Mouse (Mus musculus) lung, postnatal 25 days (tissue): Measurements from ENCODE around the gene Hoxc6.

ENCODE experiments used
- DNase-seq: peaks from one replicate; pipeline ENCODE4 v3.0.0; 2022; ENCODE audit warnings: low spot score

Hoxc6 gene

GRCm38 (mm10) chr15:102997939-102998355 is at the start of gene Hoxc6:
Gene Hoxc6 (plus strand): TSS chr15:102998257.
- DNase-seq, result no peak

DNA sequence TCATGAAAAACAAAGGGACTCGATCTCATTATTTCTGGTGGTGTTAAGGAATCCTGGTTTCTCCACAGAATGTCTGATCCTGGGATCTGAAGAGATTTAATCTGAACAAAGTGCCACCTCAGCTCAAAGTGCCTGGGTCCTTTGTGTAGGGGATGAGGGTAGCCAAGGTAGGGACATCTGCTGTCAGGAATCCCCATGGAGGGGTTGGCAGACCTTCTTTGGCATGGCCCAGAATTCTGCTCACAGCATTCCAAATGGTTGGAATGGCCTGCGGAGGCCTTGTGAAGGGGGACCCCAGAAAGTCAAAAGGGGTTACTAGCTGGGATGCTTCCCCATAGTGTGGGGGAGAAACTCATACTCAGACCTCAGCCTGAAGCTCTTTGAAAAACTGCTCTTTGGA is 49.2 kb upstream of the Hoxc6 start:
- DNase-seq, result no peak

DNA sequence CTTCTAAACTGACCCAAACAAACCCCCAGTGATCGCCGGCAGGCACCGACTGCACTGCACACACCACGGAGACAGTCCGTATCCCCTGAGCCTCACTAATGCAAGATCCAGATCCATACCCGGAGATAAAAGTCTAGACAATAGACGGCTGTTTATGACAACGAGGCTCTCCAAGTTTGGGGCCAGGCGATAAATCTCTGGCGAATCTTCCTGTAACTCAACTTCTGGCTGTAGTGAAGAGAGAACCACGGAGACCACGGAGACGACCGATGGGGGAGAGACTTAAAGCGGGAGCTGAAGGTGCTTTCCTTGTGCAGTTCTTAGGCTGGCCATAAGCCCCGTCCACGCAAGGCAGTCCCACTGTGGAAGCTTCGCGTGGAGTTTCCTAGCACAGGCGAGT is 48.4 kb upstream of the Hoxc6 start:
- no peak for DNase-seq

DNA sequence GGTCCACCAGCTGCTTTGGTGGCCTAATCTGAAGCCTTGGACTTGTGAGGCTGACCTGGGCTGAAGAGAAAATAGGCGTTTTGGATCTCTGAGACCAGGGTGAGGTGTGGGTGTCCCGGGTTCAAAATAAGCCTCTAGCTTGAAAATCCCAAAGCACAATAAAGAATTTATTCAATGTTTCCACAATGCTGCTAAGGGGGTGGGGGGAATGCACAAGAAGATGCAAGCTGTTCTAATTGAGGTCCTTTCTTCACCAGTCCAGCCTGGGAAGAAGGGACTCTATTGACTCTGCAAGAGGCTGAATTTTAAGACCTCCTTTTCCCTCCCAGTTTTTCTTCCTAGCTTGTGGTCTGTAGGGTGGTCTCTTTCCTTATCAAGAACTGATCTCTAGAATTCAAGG is 47.2 kb upstream of the Hoxc6 start:
- DNase-seq, result no peak

DNA sequence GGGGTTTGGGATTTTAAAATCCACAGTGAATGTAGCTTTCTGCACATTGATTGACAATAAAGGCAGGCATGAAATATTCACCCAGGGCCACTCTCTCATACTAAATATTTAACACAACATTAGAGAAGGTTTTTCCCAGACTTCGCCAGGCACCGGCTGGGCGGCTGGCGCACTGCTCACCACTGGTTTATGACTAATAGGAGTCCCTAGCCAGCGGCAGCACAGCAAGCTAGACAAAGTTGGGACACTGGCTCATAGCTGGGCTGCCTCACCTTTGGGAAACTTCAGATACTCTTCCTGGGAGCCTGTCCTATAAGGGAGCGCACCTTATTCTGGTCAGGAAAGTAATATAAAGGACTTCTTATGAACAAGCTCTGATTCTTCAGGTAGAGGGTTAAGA is 44.5 kb upstream of the Hoxc6 start:
- no peak for DNase-seq

DNA sequence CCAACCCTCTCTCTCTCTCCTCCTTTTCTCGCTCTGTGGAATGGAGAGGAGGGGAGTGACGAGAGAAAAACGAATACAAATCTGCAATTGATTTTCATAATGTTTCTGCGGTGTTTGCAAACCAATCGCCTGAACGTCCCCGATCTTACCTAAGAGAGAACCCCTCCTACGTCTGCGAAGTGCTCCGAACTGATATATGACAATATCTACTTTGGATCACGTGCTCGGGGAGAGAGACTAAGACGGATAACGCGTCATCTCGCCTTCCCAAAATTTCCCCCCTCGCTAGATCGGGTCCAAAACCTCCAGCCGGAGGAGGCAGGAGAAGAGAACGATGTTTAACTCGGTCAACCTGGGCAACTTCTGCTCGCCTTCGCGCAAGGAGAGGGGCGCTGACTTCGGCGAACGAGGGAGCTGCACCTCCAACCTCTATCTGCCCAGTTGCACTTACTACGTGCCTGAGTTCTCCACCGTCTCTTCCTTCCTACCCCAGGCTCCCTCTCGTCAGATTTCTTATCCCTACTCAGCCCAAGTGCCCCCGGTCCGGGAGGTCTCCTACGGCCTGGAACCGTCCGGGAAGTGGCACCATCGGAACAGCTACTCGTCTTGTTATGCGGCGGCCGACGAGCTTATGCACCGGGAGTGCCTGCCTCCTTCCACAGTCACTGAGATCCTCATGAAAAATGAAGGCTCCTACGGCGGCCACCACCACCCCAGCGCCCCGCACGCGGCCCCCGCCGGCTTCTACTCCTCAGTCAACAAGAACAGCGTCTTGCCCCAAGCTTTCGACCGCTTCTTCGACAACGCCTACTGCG is 43.7 kb upstream of the Hoxc6 start, which contains the start of gene Hoxc11:
Gene Hoxc11 (plus strand): TSS at position 236 of the 815 bp plus-strand sequence.
- no peak for DNase-seq

DNA sequence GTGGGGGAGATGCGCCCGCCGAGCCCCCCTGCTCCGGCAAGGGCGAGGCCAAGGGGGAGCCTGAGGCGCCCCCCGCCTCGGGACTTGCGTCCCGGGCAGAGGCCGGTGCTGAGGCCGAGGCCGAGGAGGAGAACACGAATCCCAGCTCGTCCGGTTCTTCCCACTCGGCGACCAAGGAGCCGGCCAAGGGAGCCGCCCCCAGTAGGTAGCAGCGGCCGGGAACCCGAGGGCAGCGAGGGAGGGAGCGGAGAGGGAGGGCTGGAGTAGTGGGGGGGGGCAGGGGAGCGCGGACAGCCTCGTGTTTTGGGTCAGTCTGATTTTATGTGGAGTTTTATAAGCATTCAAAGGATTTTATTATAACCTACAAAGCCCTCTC is 43.1 kb upstream of the Hoxc6 start:
- DNase-seq, result no peak

- DNase-seq, result no peak
Observed at GRCm38 (mm10) chr15:102955833-102956640, 42.0 kb upstream of the Hoxc6 start.

DNA sequence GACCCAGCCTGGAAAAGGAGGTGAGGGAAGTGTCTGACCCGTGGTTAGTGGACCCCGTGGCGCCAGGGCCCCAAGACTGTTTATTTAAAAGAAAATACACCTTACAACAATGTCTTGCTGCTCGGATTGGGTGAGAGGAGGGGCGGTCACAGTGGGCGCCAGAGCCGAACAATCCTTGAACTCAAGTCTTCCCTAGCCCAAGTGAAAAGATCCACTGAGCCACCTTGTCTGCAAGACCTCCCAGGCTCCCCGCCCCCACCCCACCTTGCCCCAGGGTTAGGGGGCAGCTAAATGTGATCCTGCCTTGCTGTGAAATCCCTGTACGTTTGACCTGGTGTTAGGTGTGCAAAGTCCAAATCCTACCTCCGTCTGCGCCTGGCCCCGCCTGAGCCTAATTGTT is 41.2 kb upstream of the Hoxc6 start:
- DNase-seq, result no peak

DNA sequence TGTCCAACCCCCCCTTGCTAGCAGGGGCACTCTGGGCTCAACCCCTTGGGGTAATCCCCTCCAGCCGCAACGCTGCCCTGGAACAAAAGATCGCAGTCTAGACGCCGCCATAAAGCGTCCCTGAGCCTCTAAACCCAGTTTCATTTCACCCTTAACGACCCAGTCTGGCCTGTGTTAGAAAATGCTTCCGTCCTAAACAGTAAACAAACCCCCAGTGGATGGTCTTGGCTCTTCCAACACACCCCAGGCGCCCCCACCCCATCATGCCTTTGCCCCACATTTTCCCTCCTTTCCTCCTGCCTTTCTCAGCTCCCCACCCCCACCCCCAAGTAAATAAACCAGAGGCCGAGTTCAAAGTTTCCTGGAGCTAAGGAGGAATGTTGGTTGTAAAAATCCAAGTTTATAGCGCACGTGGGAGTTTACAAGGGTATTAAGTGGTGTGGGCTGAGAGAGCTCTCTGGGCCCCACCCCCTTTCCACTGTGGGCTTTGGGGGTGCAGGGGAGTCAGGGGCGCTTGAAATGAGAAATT is 38.3 kb upstream of the Hoxc6 start:
- no peak for DNase-seq

DNA sequence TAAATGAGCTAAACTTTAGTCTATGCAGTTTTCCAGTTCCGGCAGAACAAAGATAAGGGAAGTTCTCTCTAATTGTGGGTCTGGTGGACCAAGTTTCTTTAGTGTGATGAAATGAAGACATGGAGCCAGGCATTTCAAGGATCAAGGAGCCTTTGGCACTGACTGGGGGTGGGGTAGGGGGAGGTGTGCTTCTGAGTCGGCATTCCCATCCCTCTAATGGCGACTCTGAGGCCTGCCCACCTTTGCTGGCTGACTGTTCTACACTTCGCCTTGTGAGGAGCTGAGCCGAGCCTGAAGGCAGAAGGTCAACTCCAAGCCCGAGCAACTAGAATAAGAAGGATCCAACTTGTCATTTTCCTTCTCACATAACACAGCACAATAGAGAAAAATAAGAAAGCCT is 36.3 kb upstream of the Hoxc6 start:
- DNase-seq, result no peak

- no peak for DNase-seq
Observed at GRCm38 (mm10) chr15:102962492-102962891, 35.6 kb upstream of the Hoxc6 start.

DNA sequence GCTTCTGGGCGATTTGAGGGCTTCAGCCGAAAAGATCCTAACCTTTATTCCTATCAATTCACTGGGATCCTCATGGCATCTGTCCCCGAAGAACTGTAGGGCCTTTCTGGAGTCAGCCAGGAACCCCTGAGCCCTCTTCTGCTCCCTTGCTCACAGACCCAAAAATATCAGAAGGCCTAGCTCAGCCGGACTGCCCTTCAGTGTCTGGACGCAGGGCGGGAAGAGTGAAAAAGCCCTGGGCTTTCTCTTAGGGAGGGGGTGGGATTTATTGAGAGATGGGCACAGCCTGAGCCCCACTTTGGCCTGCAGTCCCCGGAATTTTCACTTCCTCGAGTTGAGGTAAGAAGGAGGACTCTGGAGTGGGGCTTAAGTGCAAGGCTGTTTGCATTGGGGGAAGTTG is 34.8 kb upstream of the Hoxc6 start:
- DNase-seq, result no peak

DNA sequence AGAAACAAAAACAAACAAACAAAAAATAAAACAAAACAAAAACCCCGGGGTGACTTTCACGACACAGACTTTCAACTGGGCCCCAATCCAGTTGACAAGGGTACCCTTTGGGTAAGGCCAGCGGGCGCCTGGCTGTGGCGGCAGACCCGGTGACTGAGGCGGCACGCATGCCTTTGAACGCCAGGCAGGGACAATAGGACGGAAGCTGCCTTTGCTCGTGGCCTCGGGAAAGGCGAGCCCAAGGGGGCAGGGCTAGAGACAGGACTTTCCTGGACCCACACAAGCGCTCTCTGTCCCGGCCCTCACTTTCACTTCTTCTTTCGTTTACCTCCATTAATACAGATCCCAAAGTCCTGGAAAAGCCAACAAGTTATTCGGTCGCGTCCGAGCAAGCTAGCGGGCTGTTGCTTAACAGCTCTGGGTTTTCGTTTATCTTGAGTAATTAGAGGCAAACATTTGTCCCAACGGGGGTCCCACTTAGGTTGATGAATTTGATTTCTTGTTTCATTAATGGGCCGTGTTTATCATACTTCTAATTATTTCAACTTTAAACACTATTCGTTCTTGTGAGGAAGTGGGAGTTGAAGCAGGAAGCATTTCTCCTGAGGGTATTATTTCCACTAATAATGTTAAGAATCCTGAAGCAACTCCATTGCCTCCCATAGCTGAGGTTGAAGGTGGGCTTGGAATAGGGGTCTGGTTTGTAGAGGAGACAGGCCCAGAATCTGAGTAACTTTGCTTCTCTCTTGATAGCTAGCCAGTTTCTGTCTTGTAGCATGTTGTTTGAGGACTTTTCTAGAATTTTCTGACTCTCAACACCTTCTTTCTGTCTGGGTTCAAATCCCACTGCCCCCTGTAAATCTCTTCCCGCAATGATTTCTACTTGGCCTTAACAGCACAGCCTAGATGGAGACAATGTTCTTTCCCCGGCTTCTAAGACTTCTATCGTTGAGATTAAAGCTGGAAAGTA is 34.1 kb upstream of the Hoxc6 start:
- DNase-seq, result no peak

DNA sequence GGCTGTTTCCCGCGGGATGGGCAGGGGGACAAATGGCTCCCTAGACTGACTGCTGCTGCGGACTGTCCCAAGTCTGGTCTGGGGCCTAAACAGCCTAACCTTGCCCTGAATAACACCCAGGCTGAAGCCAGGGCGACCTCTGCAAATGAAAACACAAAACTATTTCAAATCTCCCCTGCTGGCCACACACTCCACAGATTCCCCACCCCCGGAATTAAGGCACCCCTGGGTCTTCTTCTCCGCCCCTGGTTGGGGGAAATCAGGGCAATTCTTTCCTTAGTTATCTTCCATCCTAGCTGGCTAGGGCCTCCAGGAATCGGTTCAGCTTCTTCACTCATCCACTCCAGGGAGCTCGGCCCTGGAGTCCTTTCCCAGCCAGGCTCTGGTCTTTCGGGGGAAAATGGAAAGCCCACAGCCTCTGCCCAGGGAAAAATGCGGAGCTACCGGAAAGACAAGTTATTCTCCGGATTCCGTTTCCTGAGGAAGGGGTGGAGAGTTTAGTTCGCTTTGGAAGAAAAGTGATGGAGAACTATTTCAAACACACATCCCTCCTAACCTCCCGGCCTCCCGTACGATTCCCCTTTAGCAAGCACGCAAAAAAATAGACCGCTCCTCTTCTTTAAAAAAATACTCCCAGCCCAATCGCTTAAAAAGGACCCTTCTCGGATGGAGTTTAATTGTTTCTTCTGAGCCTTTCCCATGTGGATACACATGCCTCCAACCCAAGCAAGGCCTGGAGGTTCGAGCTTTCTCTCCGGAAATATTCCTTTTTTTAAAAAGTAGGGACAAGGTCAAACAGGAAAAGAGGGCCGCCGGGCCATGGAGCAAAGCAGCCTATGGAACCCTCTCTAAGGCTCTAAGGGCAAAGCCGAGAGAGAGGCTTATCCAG is 32.8 kb upstream of the Hoxc6 start:
- no peak for DNase-seq

DNA sequence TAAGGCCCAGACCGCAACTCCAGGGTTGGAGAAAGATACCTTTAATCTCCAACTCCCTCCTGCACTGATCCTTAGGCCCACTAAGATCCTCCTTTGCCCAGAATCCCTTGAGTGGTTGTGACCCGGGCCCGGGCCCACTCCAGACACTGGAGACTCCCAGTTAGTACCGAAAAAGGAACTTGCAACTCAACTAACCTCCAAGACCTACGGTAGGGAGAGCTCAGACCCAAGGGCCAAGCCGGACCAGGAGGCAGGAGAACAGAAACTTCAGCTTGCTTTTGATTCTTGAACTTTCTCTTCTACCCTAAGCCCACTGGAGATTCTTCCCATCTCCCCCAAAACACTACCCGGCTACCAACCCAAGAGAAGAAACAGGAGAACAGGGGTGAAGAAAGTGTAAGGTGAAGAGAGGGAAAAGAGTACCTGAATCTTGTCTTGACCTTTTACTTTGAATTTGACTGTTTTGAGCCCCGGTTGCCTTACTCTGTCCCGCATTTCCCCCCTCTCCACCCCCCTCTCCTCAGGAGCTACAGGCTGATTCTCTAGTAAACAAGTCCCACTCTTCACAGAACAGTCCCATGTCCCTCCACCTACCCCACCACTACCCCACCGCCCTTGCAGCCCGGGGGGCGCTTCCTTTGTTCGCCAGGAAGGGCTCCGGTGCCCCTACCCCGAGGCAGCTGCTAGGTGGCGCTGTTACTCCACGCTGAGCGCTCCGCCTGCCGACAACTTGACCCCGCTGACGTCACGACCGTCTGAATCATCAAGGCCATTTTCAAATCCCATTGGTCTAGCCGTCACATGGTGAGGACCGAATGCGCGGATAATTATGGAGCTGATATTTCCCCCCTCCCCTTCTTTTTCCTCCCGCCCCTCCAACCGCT is 31.9 kb upstream of the Hoxc6 start:
- DNase-seq, result peak; percentile 34

DNA sequence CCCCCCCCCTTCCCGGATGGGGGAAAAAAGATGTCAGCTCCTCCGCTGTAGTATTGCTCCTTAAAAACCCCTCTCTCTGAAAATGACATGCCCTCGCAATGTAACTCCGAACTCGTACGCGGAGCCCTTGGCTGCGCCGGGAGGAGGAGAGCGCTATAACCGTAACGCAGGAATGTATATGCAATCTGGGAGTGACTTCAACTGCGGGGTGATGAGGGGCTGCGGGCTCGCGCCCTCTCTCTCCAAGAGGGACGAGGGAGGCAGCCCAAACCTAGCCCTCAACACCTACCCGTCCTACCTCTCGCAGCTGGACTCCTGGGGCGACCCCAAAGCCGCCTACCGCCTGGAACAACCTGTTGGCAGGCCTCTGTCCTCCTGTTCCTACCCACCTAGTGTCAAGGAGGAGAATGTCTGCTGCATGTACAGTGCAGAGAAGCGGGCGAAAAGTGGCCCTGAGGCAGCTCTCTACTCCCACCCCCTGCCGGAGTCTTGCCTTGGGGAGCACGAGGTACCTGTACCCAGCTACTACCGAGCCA is 31.2 kb upstream of the Hoxc6 start, which contains the start of gene Hoxc10:
Gene Hoxc10 (plus strand): TSS at position 21 of the 536 bp plus-strand sequence.
- DNase-seq, result no peak

GRCm38 (mm10) chr15:102967312-102967510 is 30.8 kb upstream of the Hoxc6 start, which contains the start of gene Hoxc5:
Gene Hoxc5 (plus strand): TSS chr15:102967443.
- no peak for DNase-seq

DNA sequence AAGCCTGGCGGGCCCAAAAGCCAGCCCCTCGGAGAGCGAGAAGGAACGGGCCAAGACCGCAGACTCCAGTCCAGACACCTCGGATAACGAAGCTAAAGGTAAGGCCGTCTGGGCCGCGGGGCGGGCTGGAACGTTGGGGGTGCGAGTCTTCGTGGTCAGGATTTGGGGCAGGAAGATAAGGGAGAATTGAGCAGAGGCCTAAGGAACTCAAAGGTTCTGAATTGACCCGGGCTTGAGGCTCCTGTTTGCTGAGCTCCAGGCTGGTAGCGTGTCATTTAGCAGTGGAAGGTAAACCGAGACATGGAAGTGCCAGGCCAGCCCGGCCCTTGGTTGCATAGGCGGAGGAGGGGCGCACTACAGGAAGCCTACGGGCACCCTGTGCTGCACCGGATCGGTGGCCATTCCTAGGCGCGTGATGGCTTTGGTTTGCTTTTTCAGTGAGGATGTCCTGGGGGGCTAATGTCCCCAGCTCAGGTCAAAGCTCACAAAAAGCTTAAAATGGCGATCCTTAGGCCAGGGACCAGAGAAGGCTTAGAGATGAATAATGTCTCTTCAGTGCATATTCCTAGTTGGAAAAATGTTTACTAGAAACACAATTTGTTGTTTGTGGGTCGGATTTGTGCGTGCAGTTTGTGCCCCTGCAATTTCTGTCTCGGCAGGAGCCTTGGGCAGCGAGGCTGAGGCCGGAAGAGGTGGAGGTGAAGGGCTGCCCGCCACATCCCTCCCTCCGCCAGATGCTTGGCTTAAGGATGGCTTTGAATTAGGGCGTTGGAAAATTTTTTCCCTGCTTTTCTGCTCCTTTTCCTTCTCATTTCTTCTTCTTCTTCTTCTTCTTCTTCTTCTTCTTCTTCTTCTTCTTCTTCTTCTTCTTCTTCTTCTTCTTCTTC is 30.3 kb upstream of the Hoxc6 start:
- no peak for DNase-seq
